ENCODE assay signal across 33 mouse cellular contexts in the genomic region with DNA sequence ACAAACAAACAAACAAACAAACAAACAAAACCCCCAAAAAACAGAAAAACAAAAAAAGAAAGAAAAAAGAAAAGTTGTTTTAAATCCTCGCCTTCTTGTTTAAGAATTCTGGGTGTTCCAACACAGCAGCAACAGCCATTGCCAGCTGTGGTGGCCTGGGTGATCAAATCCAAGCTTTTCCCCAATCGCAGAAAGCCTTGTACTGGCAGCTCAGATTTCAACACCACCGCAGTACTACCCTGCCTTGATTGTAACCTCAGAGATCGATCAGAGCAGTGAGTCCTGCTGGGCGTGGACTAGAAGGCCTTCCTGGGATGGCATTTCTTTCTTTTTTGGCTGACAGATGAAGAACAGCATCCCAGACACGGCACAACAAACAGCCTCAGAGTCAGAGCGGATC.
"Had no signal": no experiment of that assay in that cellular context is flagged by ENCODE, and none has a peak within 500 bp of the region (broad histone marks: within the 10 kb centered on the region; RNA-seq: fewer than 3 reads in every experiment).

No protein-coding gene starts in this region.

- H3K27me3 ChIP-seq: heart, embryonic 12.5 days; heart, embryonic 13.5 days; heart, embryonic 15.5 days; hindbrain, embryonic 12.5 days; hindbrain, embryonic 13.5 days; hindbrain, embryonic 15.5 days; intestine, embryonic 15.5 days; kidney, embryonic 15.5 days had no signal

- H3K4me3 ChIP-seq: heart, embryonic 10.5 days; heart, embryonic 12.5 days; heart, embryonic 13.5 days; heart, embryonic 15.5 days; hindbrain, embryonic 10.5 days; hindbrain, embryonic 12.5 days; hindbrain, embryonic 13.5 days; hindbrain, embryonic 15.5 days; intestine, embryonic 15.5 days; kidney, embryonic 15.5 days; layer of hippocampus, adult 2 months had no signal

- H3K27ac ChIP-seq: heart, embryonic 10.5 days; heart, embryonic 13.5 days; heart, embryonic 15.5 days; hindbrain, embryonic 10.5 days; hindbrain, embryonic 12.5 days; hindbrain, embryonic 13.5 days; hindbrain, embryonic 14.5 days; hindbrain, embryonic 15.5 days; hindbrain, postnatal 0 days; intestine, embryonic 15.5 days; kidney, embryonic 15.5 days; kidney, postnatal 0 days; layer of hippocampus, adult 2 months had no signal

- ATAC-seq: hindbrain, embryonic 16.5 days; hindbrain, postnatal 0 days; inflammation-experienced regulatory T-cells, adult 6 months; intestine, embryonic 15.5 days; intestine, embryonic 16.5 days; intestine, postnatal 0 days had no signal

- H3K36me3 ChIP-seq: heart, embryonic 15.5 days; hindbrain, embryonic 15.5 days; intestine, embryonic 15.5 days had no signal

- H3K9me3 ChIP-seq: heart, embryonic 10.5 days; heart, embryonic 12.5 days; heart, embryonic 13.5 days; heart, embryonic 15.5 days; hindbrain, embryonic 10.5 days; hindbrain, embryonic 12.5 days; hindbrain, embryonic 13.5 days; hindbrain, embryonic 15.5 days; intestine, embryonic 15.5 days; kidney, embryonic 15.5 days had no signal

- H3K4me2 ChIP-seq: heart, embryonic 12.5 days; heart, embryonic 13.5 days; heart, embryonic 15.5 days; hindbrain, embryonic 12.5 days; hindbrain, embryonic 13.5 days; hindbrain, embryonic 14.5 days; hindbrain, embryonic 15.5 days; intestine, embryonic 15.5 days; kidney, embryonic 15.5 days had no signal

- H3K9ac ChIP-seq: heart, embryonic 12.5 days; heart, embryonic 13.5 days; heart, embryonic 15.5 days; hindbrain, embryonic 12.5 days; hindbrain, embryonic 13.5 days; hindbrain, embryonic 14.5 days; hindbrain, embryonic 15.5 days; intestine, embryonic 15.5 days; kidney, embryonic 15.5 days had no signal

- DNase-seq: heart, postnatal 10 days; heart, postnatal 14 days; heart, postnatal 36 days; heart, postnatal 4 days; kidney, adult 11 months; kidney, adult 18-20 months; kidney, adult 2 months; kidney, adult 8-10 months; kidney, adult 9 months; kidney, postnatal 10 days; kidney, postnatal 14 days; kidney, postnatal 36 days; kidney, postnatal 4 days; layer of hippocampus, adult 9-11 months; layer of hippocampus, postnatal 36 days had no signal

- H3K4me1 ChIP-seq: hindbrain, embryonic 12.5 days; hindbrain, embryonic 13.5 days; hindbrain, embryonic 15.5 days had no signal
